Mouse (Mus musculus): ENCODE measurements around the gene Uchl5.

DNA sequence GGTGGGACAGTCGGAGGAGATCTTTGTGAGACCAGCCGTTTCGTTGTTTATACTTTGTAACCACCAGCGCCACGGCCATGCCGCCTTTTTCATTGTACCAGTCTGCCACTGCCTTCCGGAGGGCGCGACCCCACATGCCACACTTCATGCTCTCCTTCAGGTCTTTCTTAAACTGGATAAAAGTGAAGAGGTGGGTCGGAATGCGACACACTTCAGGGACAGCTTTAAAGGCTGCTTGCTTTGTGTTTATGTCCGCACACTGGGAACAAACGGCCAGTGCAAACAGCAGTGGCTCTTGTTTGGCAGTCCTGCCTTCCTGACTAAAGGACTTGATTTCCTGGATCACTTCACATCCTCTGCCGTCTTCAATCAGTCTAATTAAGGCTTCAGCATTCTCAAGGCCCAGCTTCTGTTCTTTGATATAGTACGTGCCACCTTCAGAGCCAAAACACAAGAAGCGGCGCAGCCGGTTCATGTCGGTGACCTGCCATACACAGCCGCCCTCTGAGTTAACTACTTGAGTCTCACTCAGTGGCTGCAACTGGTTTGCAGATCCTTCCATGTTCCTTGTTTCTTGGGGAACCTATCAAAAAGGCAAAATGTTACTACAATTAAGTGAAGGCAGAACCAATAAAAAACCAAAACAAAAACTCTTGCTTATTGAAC, 6.5 kb upstream of the Uchl5 start:
- no peak for TF ChIP-seq POLR2A (IDR thresholded peaks at IDR 0.05; ENCODE audit: low read depth, low read length)
- no peak for TF ChIP-seq CTCF (conservative IDR thresholded peaks at IDR 0.05; ENCODE audit: insufficient read depth, insufficient read length, low read depth, low read length)
